Mouse (Mus musculus): ENCODE measurements around the gene Mamdc2.

DNA sequence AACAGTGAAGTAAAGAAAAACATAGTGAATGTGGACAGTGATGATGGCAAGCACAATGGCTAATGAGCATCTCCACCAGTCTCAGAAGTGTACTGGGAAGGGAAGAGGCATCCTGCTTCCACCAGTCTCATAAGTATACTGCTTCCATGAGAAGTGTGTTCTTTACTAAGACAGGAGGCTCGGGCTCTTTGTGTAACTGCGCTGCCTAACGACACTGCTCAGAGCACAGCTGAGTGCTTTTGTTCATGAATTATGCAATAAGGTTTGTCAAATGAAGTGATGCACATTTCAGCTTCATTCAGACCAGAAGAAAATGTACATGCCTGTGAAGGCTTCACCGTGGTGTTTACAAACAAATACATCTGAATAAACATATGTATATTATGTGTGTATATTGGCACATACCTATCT, 59.4 kb downstream of the Mamdc2 start:
- no peak for TF ChIP-seq POLR2A (IDR thresholded peaks at IDR 0.05; ENCODE audit: low read depth, low read length)
- no peak for TF ChIP-seq CTCF (conservative IDR thresholded peaks at IDR 0.05; ENCODE audit: insufficient read depth, insufficient read length, low read depth, low read length)

All from kidney, adult 2 months (tissue).